Mouse (Mus musculus): ENCODE data around the gene Sgsh.
"Not testable (repeated sequence)": the region's sequence is repeated elsewhere in the genome, so short reads cannot be mapped to it uniquely, and the experiment has no call there.

The Sgsh gene

DNA sequence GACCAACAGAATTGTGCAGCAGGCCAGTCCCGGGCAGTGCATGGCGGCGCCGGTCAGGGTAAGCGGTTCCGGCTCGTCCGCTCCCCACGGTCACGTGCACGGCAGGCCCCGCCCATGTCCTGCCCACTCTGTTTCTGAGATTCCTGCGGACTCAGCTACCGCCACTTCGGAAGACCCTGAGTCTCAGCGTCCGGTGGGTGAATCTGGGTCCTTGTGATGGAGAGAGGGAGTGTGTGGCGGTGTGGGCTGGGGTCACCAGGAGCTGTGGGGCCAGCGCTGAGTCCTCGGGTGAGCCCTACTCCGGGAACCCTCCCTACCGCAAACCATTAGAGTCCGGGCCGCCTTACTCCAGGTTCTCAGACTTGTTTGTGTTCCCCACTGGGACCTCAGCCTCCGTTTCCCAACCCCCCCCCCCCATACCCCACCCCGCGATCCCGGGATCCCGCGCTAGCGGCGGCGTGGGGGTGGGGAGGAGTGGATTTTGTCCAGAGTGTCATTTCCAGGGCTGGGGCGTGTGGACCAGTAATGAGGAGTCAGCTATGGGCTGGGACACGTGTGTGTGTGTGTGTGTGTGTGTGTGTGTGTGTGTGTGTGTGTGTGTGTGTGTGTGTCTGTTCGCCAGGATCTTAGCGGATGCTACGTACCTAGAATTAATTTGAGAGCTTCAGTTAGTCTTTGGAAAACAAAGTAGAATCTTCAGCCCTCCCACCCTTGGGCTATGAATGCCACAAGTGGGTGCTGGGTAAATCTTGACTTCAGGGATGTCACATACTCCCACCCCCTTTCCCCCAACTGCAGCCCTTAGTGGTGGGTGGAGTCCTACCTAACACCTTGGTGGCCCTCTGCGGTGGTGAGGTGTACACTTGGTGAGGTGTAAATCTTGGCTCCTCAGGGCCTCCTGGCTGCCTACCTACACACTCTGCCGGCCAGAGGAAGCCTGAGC is at the start of gene Sgsh, which contains the start of gene Slc26a11:
Sgsh (minus strand) TSS at position 94 of the 943 bp plus-strand sequence.
Slc26a11 (plus strand) TSS at position 115 of the 943 bp plus-strand sequence.
- DNase-seq (ENCODE audit: low spot score in 2 of 2) = peak; percentile 64 to 75

DNA sequence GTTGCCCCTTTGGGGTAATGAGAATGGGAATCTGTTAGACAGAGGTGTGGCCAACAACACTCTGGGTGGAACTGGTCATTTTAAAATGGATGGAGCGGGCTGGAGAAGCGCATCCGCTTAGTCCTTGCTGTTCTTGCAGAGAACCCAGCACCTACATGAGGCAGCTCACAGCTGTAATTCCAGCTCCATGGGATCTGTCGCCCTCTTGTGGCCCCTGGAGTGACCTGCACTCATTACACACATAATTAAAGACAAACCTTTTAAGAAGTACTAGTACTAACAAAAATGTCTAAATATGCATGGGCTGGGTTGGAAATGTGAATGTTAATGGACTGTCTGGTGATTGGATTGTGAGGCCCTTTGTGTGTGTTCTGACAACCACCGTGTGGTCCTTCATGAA is 49.3 kb upstream of the Sgsh start:
- DNase-seq (ENCODE audit: low spot score in 2 of 2) = peak in 1 of 2 experiments; percentile 42

DNA sequence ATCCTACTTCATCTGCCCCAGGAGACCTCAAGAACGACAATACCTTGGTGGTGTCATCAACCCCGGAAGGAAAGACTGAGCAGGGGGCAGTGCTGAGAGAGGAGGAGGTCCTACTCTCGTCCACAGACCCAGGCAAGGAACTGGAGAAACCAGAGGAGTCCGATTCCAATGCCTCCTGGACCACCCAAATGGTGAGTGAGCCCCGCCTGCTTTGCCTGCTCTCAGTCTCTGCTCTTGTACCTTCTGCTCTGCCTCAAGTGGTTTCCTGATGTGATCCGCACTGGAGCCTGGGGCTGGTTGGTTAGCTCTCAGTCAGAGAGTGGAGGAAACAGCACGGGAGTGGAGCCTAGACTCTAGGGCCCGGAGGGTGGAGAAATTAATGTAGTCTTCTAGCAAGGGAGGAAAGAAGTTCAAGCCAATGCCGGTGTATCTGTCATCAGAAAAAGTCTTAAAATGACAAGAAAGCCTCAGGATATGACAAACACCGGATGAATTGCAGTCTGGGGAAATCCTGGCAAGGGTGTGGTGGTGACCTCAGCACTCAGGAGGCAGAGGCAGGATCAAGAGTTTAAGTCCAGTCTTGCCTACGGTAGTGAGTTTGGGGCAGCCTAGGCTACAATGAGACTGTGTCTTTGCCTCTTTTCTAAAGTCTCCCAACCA is 47.3 kb upstream of the Sgsh start:
- no peak for DNase-seq (ENCODE audit: low spot score in 2 of 2)

DNA sequence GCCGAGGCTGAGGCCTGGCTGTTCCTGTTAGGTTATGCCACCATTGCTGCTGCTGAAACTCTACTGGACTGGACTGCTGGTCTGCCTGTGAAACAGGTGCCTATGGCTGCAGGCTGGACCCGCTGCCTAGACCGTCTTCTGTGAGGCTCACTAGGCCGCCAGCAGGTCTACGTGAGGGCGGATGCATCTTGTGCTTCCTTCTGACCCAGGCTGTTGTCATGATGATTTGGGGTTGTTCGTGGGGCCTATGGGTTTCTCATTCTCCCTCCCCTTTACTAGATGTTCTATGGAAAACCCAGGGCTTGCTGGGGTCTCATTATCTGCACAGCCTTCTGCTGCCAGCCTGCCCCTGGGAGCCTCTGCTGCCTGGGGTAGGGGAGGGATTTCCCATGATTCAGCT is 41.1 kb upstream of the Sgsh start:
- DNase-seq (ENCODE audit: low spot score in 2 of 2) = no peak

DNA sequence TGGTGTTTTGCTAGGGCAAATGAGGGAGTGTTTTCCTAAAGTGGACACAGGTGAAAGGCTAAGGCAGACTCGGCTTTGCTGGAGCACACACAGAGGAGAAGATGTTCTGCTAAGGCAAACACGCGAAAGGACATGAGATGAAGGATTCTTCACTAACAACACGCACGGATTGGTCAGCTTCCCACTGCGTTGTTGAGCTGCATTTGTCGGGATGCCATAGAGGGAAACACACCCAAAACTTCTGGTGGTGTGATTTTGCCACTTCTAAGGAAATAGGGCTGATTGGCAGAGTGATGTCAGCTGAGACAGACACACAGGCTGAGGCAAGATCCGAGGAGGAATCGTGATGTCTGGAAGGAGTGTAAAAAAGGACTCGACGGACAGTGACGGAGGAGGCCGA is 40.6 kb upstream of the Sgsh start:
- no peak for DNase-seq (ENCODE audit: low spot score in 2 of 2)

DNA sequence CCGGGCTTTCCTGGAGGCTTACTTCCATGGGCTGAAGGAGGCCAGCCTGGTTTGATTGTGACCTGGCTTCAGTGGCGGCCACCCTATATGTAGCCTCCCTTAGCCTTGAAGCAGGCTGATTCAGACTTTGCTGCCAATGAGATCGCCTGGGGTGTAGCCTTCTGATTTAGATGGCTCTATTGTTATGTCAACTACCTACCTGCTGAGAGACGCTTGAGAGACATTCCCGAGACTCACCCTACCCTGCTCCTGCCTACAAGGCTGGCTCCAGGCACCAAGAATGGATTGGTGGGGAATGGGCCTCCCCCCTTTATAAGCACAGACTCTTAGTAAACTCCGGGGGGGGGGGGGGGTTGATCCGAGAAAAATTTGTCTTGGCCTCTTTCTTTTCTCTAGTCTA is 40.1 kb upstream of the Sgsh start:
- no peak for DNase-seq (ENCODE audit: low spot score in 2 of 2)

DNA sequence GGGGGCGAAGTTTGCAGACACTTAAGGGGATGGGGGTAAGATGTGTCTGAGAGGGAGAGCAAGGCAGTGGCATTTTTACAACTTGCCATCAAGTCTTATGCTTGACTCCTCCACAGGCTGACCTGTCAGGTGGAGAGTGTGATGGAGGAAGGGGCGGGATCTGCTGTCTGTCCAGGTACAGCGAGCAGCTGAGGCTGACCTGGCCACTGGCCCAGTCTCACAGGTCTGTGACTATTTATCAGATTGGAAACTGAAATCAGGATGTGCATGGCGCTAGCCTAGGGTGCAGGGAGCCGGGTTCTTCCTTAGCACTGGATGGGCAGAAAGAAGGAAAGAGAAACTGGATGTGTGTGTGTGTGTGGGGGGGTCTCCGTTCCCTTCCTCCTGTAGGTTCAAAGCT is 38.9 kb upstream of the Sgsh start:
- DNase-seq (ENCODE audit: low spot score in 2 of 2) = no peak

DNA sequence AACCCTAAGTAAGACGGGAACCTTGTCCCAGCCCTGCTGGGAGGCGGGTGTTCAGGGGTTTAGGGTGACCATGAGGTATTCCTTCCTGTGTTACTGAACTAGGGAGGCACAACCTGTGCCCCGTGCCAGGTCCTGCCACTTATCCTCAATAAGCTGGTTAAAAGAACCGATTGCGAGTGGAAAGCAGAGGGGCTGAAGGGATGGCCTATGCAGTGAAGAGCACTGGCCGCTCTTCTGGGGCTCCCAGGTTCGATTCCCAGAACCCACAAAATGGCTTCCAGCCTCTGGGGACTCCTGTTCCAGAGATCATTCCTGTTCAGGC is 38.1 kb upstream of the Sgsh start:
- DNase-seq (ENCODE audit: low spot score in 2 of 2) = no peak

DNA sequence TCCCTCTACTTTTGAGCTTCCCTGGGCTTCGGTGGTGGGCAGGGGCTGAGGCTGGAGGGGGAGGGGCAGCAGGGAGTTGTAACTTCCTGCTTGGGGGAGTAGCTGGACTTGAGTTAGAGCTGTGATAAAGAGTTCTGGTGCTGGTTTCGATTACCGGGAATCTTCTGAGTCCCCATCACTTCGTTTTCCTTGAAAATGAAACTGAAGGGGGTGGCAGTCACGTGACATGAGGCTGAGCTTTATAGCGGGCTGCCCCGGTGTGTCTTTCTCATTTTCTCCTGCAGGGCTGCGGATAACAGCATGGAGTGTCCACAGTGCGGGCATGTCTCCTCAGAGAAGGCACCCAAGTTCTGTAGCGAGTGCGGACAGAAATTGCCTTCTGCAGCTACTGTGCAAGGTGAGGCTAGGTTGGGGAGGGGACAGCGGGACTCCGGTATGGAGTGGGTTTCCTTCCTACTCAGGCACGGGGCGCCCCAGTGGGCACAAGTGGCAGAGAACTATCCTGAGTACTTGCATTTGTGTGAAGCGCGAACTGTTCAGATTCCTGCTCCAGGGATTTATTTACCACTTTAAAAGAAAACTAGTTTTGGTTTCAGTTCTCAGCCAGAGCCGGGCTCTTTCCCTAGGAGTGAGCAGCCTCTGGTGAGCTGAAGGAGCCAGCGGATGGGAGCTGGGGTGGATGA is 37.6 kb upstream of the Sgsh start, which contains the start of gene Rnf213:
Rnf213 (plus strand) TSS at position 301 of the 683 bp plus-strand sequence.
- DNase-seq (ENCODE audit: low spot score in 2 of 2) = peak; percentile 37 to 61

DNA sequence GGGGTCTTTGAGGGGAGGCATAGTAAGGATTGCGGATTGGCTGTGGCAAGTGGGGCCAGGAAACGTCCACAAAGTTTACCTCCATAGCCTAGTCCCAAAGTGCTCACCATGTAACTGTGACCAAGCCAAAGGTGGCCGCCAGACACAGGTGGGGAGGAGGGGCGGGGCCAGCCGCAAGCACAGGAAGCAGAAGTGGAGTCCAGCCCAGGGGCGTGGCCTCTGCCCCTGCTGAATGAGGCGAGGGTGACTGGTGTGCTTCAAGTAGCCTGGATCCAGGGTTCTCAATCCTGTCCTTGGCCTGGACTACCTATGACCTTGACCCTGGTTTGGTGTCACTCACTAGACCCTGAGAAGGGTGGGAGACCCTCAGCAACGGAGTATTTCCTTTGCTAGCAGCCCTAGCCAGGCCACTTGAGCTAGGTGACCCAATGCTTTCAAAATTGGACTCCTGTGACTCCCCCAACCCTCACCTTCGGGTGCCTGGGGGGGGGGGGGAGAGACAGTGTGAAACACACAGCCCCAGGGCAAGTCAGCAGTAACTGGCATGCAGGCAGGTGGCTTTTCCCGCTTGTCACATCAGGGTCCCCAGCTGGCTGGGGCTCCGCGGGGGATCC is 36.8 kb upstream of the Sgsh start:
- DNase-seq (ENCODE audit: low spot score in 2 of 2) = peak; percentile 72 to 79

DNA sequence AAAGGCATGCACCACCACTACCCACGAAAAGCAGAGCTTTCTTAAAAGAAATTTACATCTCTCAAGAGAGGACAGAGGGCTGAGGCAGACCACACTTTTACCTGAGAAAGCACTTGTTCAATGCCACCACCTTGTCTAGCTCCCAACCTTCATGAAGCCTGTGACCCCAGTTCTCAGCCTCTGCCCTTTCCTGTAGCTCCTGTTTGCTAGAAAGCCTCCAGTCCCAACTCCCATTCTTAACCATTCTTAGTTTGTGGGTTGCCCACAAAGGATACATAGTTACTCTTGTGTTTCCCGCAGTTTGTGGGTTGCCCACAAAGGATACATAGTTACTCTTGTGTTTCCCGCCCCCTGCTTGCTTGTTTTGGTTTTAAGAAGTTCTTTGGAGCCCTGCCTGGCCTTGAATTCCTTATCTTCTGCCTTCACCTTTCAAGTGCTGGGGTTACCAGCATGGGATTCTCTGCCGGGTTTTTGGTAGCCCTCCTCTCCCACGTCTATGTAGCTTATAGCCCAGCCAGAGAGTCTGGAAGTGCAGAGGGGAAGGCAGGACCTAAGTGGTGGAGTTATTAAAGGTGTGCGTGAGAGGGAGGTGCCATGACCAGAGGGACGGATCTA is 36.2 kb upstream of the Sgsh start:
- no peak for DNase-seq (ENCODE audit: low spot score in 2 of 2)

DNA sequence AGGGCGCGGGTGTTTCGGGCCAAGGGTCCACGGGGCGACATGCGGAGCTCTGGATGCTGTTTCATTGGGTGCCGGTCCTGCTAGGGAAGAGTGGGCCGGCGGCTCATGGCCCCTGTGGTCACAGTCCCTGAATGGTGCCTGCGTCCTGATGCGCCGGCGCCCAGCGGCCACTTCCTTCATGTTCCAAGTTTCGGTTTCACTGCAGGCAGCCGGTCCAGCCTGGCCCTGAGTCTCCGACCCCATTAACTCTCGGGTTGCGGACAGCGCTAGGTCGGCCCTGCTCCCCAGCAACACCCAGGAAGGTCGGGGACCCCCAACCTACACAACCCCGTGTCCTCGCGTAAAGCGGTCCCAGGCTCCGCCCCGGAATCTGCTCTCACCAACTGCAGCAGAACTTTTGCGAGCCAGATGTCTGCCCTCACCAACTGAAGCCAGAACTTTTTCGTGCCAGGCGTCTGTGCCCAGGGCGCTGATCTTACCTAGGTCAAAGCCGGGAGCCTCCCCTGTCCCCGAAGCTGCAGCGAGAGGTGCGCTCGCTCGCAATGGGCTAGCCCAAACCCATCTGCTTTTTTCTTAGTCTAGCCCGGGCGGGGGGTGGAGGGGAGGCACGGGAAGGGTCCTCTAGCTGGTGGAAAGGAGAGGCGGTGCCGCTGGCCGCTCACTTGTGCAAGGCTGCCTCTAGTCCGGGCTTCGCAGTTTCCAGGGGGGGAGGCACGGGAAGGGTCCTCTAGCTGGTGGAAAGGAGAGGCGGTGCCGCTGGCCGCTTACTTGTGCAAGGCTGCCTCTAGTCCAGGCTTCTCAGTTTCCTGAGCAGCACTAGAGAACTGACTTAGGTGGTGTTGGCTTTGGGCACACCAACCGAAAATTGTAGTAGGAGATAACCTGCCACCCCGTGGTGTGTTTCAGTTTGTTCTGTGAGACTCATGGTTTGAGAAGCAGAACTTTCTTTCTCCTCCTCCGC is 35.2 kb upstream of the Sgsh start:
- DNase-seq (ENCODE audit: low spot score in 2 of 2) = peak; percentile 35 to 62

DNA sequence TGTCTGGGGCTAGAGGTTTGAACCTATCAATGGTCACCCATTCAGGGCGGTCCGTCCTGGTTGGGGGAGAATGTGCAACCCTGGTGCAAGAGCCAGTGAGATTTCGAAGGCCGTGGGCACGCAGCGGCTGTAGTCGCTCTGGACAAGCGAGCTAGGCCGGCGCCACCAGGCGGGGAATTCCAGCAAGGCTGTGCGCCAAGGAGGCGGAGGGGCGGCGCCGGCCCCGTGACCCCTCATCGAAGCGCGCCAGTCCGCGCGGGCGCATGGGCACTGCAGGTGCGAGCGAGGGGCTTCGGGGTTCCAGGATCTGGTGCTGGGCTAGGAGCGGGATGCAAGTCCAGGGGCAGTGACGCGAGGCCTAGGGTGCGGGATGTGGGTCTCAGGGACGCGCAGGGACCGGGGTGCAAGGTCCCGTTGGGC is 34.5 kb upstream of the Sgsh start:
- DNase-seq (ENCODE audit: low spot score in 2 of 2) = peak; percentile 28 to 44

DNA sequence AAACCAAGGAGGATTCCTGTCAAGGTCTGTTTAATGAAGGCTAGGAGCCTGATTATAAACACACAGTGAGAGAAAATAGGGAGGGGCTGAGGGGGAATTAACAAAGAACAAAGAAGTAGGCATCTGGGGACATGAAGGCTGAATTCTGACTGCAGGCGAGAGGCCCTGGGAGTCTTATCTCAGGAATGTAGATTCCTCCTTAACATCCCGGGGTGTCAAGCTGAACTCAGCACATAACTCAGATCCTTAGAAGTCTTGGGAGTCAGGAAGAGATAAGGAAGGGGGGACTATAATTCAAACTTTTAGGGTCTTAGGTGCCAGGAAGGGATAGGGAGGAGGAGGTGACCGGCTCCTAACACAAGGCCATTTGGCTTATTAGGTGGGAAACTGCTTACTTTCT is 31.9 kb upstream of the Sgsh start:
- not testable (repeated sequence) for DNase-seq (ENCODE audit: low spot score in 2 of 2)

DNA sequence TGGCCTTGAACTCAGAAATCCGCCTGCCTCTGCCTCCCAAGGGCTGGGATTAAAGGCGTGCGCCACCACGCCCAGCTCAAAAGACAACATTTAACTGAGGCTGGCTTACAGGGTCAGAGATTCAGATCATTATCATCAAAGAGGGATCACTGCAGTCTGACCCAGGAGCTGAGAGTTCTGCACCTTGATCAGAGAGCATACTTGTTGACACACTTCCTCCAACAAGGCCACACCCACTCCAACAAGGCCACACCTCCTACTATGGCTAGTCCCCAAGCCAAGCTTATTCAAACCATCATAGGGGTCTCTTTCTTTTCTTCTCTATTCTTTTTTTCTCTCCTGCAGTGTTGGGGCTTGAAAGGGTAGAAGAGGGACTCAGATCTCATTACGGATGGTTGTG is 31.0 kb upstream of the Sgsh start:
- DNase-seq (ENCODE audit: low spot score in 2 of 2) = no peak

DNA sequence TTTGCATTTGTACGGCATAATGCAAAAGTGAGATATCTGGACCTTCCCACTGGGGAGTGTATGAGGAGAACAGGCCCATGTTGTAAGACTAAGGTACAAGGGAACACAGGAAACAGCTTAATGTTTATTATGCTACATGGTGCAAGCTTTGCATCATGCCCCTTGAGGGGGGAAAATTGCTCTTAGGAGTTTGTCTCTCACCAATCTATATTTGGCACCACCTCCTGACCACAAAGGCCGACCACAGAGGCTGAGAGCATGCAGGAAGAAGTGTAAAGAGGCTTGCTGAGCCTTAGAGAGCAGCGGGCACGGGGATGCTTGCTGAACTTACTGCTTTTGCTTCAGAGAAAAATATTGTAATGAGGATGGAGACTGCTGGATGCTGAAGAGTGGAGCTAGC is 29.6 kb upstream of the Sgsh start:
- DNase-seq (ENCODE audit: low spot score in 2 of 2) = peak in 1 of 2 experiments; percentile 32

DNA sequence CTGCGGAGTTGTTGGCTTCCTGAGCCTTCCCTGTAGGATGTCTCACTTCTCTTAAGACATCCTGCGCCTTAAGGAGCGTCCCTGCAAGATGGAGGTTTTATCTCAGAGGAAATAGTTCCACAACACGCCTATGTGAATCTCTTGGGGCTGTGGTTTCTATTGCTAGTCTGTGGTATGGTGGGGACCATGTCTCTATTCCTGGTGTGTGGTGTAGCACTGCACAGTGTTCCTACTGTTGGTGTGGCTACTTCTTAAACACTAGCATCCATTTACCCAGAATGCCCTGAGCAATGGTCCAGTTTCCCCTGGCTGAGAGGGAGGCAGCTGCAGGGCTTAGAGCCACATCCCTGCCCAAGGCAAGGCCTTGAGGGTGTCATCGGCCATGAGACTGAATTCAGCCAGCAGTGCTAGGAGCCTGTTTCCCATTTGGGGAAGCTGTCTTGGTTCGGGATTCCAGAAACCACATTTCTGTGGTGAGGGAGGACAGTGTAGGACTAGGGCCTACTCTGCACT is 27.1 kb upstream of the Sgsh start:
- DNase-seq (ENCODE audit: low spot score in 2 of 2) = no peak

DNA sequence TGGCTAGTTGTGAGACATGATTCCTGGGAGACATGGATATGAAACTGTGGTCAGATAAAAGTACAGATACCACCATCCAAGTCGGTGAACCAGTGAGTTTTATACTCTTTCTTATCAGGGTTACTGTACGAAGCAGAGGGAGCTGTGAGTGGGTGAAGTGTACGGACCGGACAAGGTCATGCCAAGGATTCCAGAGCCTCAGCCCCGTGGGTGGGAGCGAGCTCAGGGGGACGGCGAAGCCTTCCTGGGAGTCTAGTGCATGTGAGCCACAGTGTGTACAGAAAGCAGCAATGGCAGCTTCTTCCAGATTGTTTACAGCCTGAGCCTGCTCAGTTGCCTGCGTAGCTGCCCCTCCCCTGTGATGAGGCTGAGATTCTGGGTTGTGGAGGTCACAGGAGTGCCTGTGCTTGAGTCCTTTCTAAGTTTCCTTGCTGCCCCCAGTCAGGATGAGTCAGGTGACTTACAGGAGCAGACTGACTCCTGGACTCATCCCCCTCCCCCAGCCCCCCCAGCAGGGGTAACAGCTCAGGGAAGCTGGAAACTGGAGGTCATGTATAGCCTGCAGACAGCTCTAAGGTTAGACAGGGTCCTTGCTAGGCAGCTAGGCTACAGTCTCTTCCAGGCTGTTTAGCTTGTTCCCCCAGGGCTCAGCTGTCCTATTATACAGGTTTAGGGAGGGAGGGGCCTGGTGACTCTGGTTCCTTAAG is 26.4 kb upstream of the Sgsh start:
- no peak for DNase-seq (ENCODE audit: low spot score in 2 of 2)

DNA sequence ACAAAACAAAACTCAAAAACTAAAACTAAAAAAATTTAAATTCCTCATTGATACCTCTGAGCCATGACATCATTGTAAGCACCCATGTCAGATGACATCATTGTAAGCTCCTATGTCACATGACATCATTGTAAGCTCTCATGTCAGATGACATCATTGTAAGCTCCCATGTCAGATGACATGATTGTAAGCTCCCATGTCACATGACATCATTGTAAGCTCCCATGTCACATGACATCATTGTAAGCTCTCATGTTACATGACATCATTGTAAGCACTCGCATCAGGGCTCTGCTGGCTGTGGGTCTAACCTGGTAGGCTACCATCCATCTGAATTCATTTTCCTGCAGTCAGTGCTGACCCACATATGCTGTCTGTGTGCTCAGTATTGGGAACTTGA is 23.2 kb upstream of the Sgsh start:
- DNase-seq (ENCODE audit: low spot score in 2 of 2) = no peak
